Mouse (Mus musculus): ENCODE results near the gene Olfr140.

The Olfr140 gene

GRCm38 (mm10) chr2:90063494-90063893 lies at the start of gene Olfr140:
Gene Olfr140, minus strand, starts transcription at chr2:90063594.
- in situ Hi-C loops (cut with MseI, MboI): no loop called here

DNA sequence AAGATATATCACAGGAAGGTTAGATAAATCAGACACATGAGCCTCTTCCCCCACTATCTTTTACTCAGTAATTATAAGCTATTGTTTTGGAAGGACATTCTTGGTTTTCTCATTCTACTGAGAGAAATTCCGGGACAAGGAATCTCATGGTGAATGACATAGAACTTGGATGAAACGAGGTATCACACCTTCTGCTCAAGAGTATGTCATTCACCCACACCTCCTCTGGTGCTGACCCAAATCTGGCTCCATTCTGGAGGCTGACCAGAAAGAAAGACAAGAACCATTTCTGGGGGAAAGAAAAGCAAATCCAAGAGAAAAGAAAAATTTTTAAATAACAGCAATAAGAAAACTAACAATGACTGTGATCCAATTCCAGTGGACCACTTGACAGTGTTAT lies 6.7 kb upstream of the Olfr140 start:
- in situ Hi-C loops (cut with MseI, MboI): no loop called here

GRCm38 (mm10) chr2:90035037-90035436 lies 28.4 kb downstream of the Olfr140 start, which contains the start of gene Olfr1265:
Gene Olfr1265, plus strand, starts transcription at chr2:90035337.
- in situ Hi-C loops (cut with MseI, MboI): no loop called here

DNA sequence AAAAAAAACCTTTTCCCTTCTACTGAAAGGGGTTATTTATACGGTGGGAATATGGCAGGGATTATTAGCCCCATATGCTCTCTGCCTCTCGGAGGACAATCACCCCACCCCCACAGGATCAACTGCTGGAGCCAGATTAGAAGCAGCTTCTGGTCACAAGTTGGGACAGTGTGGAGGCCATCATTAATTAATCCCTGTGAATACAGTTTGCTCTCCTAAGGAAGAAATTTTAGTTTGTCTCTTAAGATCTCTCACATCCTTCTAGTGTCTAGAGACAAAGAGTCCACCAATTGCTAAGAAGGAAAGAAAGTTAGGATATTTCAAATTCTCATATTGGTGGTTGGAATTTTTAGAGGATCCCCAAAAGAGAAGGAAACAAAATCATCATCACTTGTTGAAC lies 37.9 kb downstream of the Olfr140 start, which contains the start of gene Olfr1264:
Olfr1264 (minus strand) TSS at position 101 of the 400 bp plus-strand sequence.
- in situ Hi-C loops (cut with MseI, MboI): no loop called here

- in situ Hi-C loops (cut with MseI, MboI): no loop called here
These were observed 51.6 kb downstream of the Olfr140 start, which contains the start of gene Olfr1263 for GRCm38 (mm10) chr2:90011831-90012230. Gene Olfr1263, plus strand, starts transcription at chr2:90012131.

GRCm38 (mm10) chr2:89999845-90000244 lies 63.5 kb downstream of the Olfr140 start, which contains the start of gene Olfr1262:
Gene Olfr1262, plus strand, starts transcription at chr2:90000145.
- in situ Hi-C loops (cut with MseI, MboI): no loop called here
